Mouse (Mus musculus) brain, embryonic 14.5 days (tissue): ENCODE measurements around the gene Cnn2.

ENCODE experiments used
- CTCF ChIP-seq: fragments of 200-500 bp; IDR thresholded peaks from 2 replicates; pipeline ENCODE4 v1.5.1; 2012; ENCODE audit warnings: inconsistent platforms, mild to moderate bottlenecking, moderate library complexity, borderline replicate concordance; ENCODE audit not compliant: insufficient read depth, insufficient read length; ENCODE audit errors: extremely low read depth
- POLR2A ChIP-seq: fragments of 200-500 bp; IDR thresholded peaks from 2 replicates; pipeline ENCODE4 v1.6.1; 2012; ENCODE audit warnings: mild to moderate bottlenecking, inconsistent platforms, borderline replicate concordance; ENCODE audit not compliant: poor library complexity, insufficient read depth, insufficient read length, severe bottlenecking; ENCODE audit errors: extremely low read depth

DNA sequence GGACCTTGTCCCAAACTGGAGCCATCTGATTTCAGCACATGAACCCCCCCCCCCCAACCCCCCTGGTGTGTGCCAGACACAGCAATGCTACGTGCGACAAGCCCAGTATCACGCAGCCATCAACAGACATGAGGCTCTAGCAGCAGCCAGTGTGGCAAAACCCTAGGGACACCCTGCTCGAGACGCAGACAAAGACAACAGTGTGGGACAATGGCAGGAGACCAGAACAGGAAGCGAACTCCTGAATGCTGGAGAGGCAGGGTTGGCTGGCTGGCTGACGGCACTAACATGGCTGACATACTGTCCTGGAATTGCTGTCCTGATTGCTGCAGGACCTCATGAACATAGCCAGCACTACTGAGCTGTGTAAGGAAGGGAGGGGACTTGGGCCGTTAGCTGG, 46.8 kb downstream of the Cnn2 start:
- TF ChIP-seq CTCF (no peak), POLR2A (no peak)
